Mouse (Mus musculus) gastrocnemius, adult 18-20 months (tissue): ENCODE measurements at regions not wholly inside any gene's neighbourhood (a gene's known extent, or its start where the extent isn't known, plus 50 kb on each side); places are given as distances from the start of the nearest gene placed in this dataset.

Experiments used
- DNase-seq: peaks from one replicate; pipeline ENCODE4 v3.0.0; 2021; ENCODE audit warnings: low spot score

DNA sequence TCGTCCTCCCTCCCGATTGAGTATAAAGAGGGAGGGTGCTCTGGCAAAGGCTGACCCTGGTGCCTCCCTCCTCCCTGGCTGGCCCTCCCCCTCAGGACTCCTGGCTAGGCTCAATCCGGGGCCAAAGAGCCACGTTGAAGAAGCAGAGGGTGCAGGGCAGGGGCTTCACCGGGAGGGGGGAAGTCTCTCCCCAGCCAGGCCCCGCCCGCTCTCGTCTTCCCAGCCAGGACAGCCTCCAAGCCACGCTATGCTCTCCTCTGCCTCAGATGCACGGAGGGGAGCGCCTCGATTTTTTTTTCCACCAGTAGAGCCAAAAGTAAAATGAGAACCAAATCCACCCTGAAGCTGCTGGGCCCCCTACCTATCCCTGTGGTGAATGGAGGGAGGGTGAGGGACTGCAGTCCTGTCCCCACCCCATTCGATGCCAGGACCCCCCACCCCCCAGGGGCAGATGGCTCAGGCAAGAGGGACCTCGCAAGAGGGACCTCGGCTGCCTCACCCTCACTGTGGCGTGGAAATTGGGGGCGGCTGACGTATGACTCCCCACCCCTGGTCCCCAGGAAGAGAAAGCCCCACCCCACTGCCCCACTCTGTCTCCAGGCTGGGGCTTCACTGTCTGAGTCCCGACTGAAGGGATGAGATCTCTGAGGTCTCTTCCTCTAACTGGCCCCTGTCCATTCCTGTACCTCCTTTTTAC, 53.2 kb upstream of the Col1a1 start:
- DNase-seq, result no peak

DNA sequence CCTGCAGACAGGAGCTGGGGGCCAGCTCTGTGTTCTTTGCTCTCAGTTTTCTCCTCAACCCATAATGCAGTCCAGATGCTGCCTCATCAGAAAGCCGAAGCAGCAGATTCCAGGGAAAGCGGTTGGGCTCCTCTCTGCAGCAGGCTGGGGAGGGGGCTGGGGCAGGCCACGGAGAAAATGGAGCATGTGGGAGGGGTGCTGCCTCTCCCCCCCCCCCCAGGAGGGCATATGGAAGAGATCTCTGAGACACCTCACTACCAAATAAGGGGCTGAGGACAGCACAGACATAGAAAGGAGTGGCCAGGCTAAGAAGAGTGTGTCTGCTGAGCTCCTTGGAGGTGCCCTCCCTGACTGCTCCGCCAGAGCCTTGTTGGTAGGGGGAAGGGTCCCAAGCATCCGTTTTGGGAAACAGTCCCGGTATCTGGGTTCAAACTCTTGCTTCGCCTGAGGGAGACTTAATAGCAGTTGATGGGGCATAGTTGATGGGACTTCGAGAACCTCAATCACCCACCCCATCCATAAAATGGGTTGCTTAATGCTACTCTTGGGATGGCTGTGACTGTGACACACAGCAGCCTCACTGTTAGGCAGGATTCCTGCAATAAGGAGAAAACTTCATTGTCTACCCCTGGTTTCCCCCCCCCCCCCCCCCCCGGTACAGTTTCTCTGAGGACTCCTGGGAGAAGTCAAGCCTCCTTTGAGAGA, 53.9 kb upstream of the Col1a1 start:
- no peak for DNase-seq

DNA sequence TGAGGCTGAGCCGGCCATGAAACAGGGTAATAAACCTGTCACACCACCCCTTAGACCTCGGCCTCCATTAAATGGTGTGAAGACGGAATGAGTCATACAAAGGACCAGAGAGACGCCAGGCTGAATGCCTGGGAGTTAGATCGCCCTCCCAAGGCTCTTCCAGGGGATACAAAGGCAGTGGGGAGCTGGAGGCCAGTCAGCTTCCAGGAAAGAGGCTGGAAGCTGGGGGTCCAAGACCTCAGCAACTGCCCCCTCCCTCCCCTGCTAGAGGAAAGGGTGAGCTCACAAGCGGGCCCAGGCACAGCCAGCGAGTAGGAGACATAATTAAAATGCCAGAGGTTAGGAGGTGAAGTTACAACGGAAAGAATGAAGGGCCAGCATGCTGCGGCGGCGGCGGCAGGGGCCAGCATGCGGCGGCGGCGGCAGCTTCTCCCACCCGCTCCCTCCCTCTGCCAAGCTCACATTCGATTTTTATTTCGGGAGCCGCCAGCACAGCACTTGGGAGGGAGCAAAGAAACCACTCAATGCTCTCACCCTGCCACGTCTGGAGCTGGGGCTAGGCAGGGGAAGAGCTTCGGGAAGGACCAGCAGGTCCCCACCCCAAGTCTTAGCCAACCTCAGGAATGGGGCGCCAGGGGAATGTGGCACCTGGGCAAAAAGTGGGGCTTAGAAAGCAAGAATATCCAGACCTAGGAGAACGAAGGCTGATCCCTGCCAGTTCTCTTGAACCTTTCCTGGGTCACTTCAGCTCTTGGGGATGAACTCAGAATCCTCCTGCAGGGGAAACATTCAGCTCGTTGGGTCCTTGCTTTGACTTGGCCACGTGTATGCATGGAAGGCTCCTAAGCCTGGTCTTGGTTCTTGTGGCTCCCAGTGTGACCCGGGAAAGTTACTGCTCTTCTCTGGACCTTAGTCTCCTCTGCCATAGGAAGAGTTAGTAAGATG, 54.9 kb upstream of the Col1a1 start:
- no peak for DNase-seq

DNA sequence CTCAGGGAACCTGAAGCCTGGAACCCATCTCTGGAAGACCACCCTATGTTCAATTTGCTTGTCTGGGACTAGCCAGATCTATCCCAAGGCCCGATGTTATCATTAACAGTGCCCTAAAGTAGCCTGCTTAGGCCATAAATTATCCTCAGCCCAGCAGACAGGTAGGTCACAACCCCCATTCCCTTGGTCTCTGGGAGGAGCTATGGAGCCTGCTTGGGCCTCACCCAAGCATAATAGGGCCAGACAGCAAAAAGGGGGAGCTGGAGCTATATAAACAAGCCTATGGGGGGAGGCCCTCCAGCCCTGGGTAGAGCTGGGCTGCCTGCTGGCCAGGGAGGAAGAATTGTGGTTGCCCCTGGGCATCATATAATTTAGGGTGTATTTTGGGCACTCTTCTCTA, 59.3 kb upstream of the Col1a1 start:
- DNase-seq, result no peak

DNA sequence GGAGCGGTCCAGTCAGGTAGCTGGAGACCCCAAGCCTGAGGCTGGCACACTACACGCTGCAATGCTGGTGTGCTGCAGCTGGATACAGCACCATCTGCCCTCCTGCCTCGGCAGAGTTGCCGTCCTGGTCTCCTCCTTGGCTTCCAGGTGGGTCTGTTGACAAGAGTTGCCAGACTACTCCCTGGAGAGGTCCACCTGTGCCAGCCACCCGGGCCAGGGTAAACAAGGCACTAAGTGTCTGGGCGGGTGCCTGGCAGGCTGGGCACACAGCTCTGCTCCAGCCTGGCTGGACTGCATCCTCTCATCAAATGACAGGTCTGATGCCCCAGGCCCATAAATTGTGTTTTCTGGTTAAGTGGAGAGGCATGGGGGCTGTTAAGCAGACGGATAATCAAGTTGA, 61.0 kb upstream of the Col1a1 start:
- no peak for DNase-seq

GRCm38 (mm10) chr11:94874155-94874561, 61.9 kb upstream of the Col1a1 start:
- DNase-seq, result peak; percentile 63

DNA sequence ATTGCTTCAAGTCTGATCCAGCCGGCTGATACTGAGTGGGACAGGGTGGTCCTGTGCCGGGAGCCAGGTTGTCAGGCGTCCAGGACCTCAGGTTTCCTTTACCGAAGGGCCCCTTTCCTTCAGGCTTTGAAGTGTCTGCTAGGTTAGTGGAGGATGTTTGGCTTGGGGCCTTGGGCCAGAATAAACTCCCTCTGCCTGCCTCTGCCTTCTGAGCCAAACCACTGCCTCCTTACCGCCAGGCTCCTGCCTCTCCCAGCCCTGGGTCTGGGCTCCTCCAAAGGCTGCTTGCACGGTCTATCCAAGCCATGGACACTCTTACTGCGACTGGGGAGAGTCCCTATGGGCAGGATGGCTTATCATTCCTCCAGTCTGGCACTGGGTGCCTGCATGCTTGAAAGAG, 62.3 kb upstream of the Col1a1 start:
- DNase-seq, result no peak

DNA sequence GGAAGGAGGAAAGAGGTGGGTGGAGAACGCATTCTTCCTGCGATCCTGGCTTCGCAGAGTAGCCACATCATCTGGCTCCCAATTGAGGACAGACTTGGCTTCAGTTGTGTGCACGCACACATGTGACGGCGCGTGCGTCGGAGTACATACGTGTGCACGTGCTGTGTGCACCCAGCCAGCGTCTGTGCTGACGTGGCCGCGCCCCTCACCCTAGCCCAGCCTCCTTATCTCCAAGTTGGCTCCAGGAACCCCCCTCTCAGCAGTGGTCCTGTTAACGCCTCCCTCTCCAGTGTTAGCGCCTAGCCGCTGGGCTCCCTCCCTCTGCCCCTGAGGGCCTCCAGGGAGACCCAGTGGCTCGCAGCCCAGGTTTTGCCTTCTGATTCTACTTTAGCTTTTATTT, 63.1 kb upstream of the Col1a1 start:
- peak; percentile 81 for DNase-seq

DNA sequence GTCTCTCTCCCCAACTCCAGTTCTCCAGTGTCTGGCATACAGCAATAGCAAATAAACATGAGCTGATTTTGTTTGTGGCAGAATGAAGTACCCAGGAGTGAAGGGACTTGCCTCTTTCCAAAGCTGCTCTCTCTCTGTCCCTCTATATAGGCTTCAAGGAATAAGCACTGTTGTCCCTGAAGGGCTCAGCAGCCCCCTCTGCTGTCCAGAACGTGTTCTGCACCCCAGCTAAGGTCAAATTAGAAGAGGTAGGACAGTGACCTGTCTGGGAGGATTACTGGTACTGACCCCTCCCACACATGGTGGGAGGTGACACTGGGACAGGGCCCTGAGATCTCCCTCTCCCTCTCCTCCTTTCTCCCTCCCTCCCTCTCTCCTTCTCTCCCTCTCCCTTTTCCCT, 65.7 kb upstream of the Col1a1 start:
- peak; percentile 69 for DNase-seq

- DNase-seq, result peak; percentile 44
Measured at GRCm38 (mm10) chr11:94869866-94870265, 66.2 kb upstream of the Col1a1 start.

DNA sequence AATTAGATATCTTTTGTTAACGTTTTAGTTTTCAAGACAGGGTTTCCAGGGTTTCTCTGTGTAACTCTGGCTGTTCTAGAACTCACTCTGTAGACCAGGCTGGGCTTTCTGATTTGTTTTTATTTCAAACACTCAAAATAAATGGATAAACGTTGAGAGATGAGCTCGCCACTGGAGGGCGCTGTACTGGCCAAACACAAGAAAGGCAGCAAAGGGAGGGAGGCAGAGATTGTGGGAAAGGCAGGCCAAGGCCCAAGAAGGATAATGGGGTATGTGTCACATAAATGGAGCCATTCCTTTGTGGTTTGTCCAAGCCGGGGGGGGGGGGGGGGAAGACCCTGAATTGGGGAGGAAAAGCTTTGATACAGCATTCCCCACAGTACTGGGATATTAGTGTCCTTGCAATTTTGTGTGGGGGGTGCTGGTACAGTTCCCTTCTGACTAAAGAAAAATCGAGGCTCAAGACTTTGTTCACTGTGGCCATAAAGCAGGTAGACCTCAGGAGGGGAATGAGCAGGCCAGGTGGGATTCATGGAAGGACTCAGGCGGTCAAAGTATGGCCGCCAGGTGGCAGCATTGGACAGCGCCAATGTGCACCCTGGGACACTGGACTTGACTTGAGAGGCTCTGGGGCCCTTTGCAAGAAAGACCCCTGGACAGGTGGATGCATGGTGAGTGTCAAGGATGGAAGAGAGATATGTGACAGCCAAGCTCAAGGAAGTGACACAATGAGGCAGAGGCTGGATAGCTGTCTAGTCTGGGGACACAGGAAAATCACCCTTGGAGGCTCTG, 69.7 kb upstream of the Col1a1 start:
- peak; percentile 76 for DNase-seq

- DNase-seq, result no peak
Measured at GRCm38 (mm10) chr11:94850129-94850528, 67.6 kb upstream of the Tmem92 start.

DNA sequence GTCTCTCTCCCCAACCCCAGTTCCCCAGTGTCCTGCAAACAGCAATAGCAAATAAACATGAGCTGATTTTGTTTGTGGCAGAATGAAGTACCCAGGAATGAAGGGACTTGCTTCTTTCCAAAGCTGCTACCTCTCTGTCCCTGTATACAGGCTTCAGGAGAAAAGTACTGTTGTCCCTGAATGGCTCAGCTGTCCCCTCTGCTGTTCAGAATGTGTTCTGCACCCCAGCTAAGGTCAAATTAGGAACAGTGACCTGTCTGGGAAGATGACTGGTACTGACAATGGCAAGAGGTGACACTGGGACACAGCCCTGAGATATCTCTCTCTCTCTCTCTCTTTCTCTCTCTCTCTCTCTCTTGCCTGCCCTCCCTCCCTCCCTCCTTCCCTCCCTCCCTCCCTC, 56.6 kb upstream of the Tmem92 start:
- DNase-seq, result no peak

DNA sequence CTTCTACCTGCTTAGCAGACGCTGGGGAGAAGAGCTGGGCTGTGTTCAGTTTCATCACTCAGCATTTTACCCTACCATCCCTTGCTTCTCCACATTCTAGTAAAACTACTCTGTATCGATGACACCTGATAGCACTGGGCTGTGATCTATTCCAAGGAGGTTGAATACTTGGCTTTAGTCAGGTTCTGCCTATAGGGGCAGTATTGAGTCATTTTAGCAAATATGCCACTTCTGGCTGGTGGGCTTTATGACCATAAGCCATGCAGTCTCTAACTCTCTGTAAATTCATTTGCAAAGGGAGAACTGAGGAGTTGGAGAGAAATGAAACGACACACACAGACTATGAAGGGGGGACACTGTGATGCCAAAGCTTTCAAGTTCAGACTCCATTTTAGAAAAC, 55.6 kb upstream of the Tmem92 start:
- no peak for DNase-seq

DNA sequence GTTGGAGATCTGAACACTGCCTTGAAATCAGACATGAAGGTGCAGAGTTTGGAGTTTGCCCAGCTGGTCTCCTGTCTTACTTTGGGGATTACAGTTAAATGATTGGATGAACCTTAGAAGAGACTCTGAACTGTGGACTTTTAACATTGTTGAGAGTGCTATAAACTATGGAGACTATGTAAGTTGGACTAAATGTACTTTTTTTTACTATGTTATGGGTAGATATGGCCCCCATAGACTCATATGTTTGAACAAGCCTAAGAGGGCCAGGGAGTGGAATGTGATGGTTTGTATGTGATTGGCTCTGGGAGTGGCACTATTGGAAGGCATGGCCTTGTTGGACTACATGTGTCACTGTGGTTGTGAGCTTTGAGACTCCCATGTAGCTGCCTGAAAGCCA, 53.8 kb upstream of the Tmem92 start:
- no peak for DNase-seq

GRCm38 (mm10) chr11:94832246-94832985, 49.9 kb upstream of the Tmem92 start:
- peak; percentile 56 for DNase-seq
